21 mouse cellular contexts compared by ENCODE assay signal in genomic region chr10:19012616-19013015, GRCm38 (mm10). TPM values are rescaled to one million over a fixed set of nuclear protein-coding genes. Genes with fewer than 3 reads are reported as not detected.
DNase-seq lines count a peak whose midpoint lies in the region; TF ChIP-seq lines count a peak whose summit lies in the region.
"Had no signal": no experiment of that assay in that cellular context is flagged by ENCODE, and none has a peak within 500 bp of the region (broad histone marks: within the 10 kb centered on the region; RNA-seq: fewer than 3 reads in every experiment).

No protein-coding gene starts in this region.

- no peak for TF ChIP-seq CTCF in gastrocnemius, adult 2 months (IDR thresholded peaks at IDR 0.05)
- TF ChIP-seq CTCF in spleen, adult 2 months (IDR thresholded peaks at IDR 0.05; ENCODE audit: extremely low read depth, insufficient read depth, insufficient read length, insufficient replicate concordance), result no peak

- H3K27ac ChIP-seq in gastrocnemius, adult 2 months, result no peak overlapping the region
- no peak overlapping the region; the same call in 1 of the 2 replicates for H3K27ac ChIP-seq in spleen, adult 2 months (ENCODE audit: insufficient read depth, low read length)
- H3K27ac ChIP-seq: embryonic facial prominence, embryonic 12.5 days; forebrain, embryonic 13.5 days; heart, embryonic 10.5 days; hindbrain, embryonic 13.5 days had no signal

- 87% methylated on average over 3 of the region's 3 CpGs for WGBS in spleen, adult 2 months

- peaks cover 19% of the 10 kb centered on the region for H3K4me1 ChIP-seq in spleen, adult 2 months (ENCODE audit: control insufficient read depth, insufficient read depth, insufficient read length)

- H3K4me3 ChIP-seq in gastrocnemius, adult 2 months, result peak overlapping the region; percentile 11; the same call in 1 of the 2 replicates
- peak overlapping the region; percentile 1 for H3K4me3 ChIP-seq in spleen, adult 2 months (ENCODE audit: extremely low read depth, insufficient read depth, insufficient read length)
- H3K4me3 ChIP-seq: embryonic facial prominence, embryonic 12.5 days; forebrain, embryonic 13.5 days; heart, embryonic 10.5 days; hindbrain, embryonic 13.5 days had no signal

- intact Hi-C loops in gastrocnemius, adult 2 months (cut with DNase I), result loop anchor here (10.0 kb wide), 1 partner anchor 582 kb away; the partner anchor contains the start of gene Ifngr1

- no peak for TF ChIP-seq POLR2A in spleen, adult 2 months (IDR thresholded peaks at IDR 0.05; ENCODE audit: low read depth, low read length)

- H3K36me3 ChIP-seq in spleen, adult 2 months (ENCODE audit: control insufficient read depth, insufficient read depth, low read length), result peaks cover 11% of the 10 kb centered on the region
- H3K36me3 ChIP-seq: embryonic facial prominence, embryonic 12.5 days; heart, embryonic 10.5 days had no signal

- H3K27me3 ChIP-seq in spleen, adult 2 months (ENCODE audit: control insufficient read depth, insufficient read depth, low read length), result no peaks in the 10 kb centered on the region
- H3K27me3 ChIP-seq: embryonic facial prominence, embryonic 12.5 days had no signal

- no peak for DNase-seq in gastrocnemius, adult 2 months
- no peak for DNase-seq in gastrocnemius, postnatal 10 days
- no peak for DNase-seq in spleen, adult 2 months (ENCODE audit: low read depth in 1 of 2, low spot score in 2 of 2)
- DNase-seq in spleen, adult 12 weeks (ENCODE audit: low spot score), result no peak
- peak; percentile 71 for DNase-seq in induced T-regulatory cell, adult 2 months (ENCODE audit: low read depth)
- DNase-seq in left cerebral cortex, adult 8-10 months (ENCODE audit: low spot score in 2 of 2), result no peak
- DNase-seq in adrenal gland, postnatal 4 days (ENCODE audit: low spot score in 2 of 2), result no peak
- no peak for DNase-seq in kidney, adult 18-20 months
- DNase-seq: adrenal gland, adult 2 months; adrenal gland, postnatal 25 days; cerebellum, adult 11 months; cerebellum, adult 8-10 months; cerebellum, postnatal 25 days; forebrain, postnatal 0 days; gastrocnemius, postnatal 36 days; heart, adult 11 months; heart, postnatal 14 days had no signal

RNA-seq across cellular contexts. Expression of gene Tnfaip3, which starts 2.8 kb away (rescaled TPM):
- total RNA-seq in gastrocnemius, adult 2 months (2021), result 1 to 10 TPM; 1.8 to 2.1 TPM
- total RNA-seq in gastrocnemius, postnatal 10 days (2021), result 1 to 10 TPM; 4.7 to 8.8 TPM
- 12.2 and 13.0 TPM in 2 replicates for polyA plus RNA-seq in spleen, adult 2 months (2012; rRNA removed)
- total RNA-seq in left cerebral cortex, adult 8-10 months (2022), result 1 to 10 TPM; 3.6 to 5.4 (median 4.2) TPM
- total RNA-seq in adrenal gland, postnatal 4 days (2021), result 1 to 10 TPM; 5.6 to 5.8 TPM
